Mouse (Mus musculus) cerebellum, adult (tissue): ENCODE data around the gene Habp4.

Experiments
- ATAC-seq: cut with Nextera tagmentation; 2 replicates; pipeline ENCODE4 v1.9.2; 2017; ENCODE audit warnings: mild to moderate bottlenecking, moderate library complexity, mixed read lengths; ENCODE audit not compliant: insufficient number of reproducible peaks, low FRiP score, low TSS enrichment

Gene Habp4

GRCm38 (mm10) chr13:64169746-64170145, 8.1 kb downstream of the Habp4 start:
- no peak for ATAC-seq

GRCm38 (mm10) chr13:64178000-64178399, 16.4 kb downstream of the Habp4 start:
- ATAC-seq = no peak

- no peak for ATAC-seq
Observed at GRCm38 (mm10) chr13:64178746-64179652, 17.4 kb downstream of the Habp4 start.

GRCm38 (mm10) chr13:64180300-64180699, 18.7 kb downstream of the Habp4 start:
- ATAC-seq = no peak

GRCm38 (mm10) chr13:64180888-64181287, 19.3 kb downstream of the Habp4 start:
- ATAC-seq = no peak

GRCm38 (mm10) chr13:64182091-64182490, 20.5 kb downstream of the Habp4 start:
- ATAC-seq = no peak

- ATAC-seq = no peak
Observed at GRCm38 (mm10) chr13:64183583-64183982, 22.0 kb downstream of the Habp4 start.

GRCm38 (mm10) chr13:64184361-64184760, 22.7 kb downstream of the Habp4 start:
- ATAC-seq = no peak

GRCm38 (mm10) chr13:64185176-64185575, 23.6 kb downstream of the Habp4 start:
- ATAC-seq = no peak

GRCm38 (mm10) chr13:64185586-64185985, 24.0 kb downstream of the Habp4 start:
- no peak for ATAC-seq

GRCm38 (mm10) chr13:64186516-64186915, 24.9 kb downstream of the Habp4 start:
- no peak for ATAC-seq

GRCm38 (mm10) chr13:64187065-64187464, 25.4 kb downstream of the Habp4 start:
- ATAC-seq = no peak

GRCm38 (mm10) chr13:64197899-64198298, 36.3 kb downstream of the Habp4 start:
- ATAC-seq = no peak

- ATAC-seq = no peak
Observed at GRCm38 (mm10) chr13:64198310-64198709, 36.7 kb downstream of the Habp4 start.

- ATAC-seq = no peak
Observed at GRCm38 (mm10) chr13:64200911-64201310, 39.3 kb downstream of the Habp4 start.

GRCm38 (mm10) chr13:64204726-64205125, 43.1 kb downstream of the Habp4 start:
- no peak for ATAC-seq

GRCm38 (mm10) chr13:64205186-64205585, 43.6 kb downstream of the Habp4 start:
- no peak for ATAC-seq

GRCm38 (mm10) chr13:64208146-64208545, 46.5 kb downstream of the Habp4 start:
- no peak for ATAC-seq

GRCm38 (mm10) chr13:64211995-64212603, 50.5 kb downstream of the Habp4 start:
- no peak for ATAC-seq

- no peak for ATAC-seq
Observed at GRCm38 (mm10) chr13:64214891-64215290, 53.3 kb downstream of the Habp4 start.

GRCm38 (mm10) chr13:64225738-64226137, 64.1 kb downstream of the Habp4 start:
- ATAC-seq = no peak

- no peak for ATAC-seq
Observed at GRCm38 (mm10) chr13:64226725-64227124, 65.1 kb downstream of the Habp4 start.
